In the genomic region with DNA sequence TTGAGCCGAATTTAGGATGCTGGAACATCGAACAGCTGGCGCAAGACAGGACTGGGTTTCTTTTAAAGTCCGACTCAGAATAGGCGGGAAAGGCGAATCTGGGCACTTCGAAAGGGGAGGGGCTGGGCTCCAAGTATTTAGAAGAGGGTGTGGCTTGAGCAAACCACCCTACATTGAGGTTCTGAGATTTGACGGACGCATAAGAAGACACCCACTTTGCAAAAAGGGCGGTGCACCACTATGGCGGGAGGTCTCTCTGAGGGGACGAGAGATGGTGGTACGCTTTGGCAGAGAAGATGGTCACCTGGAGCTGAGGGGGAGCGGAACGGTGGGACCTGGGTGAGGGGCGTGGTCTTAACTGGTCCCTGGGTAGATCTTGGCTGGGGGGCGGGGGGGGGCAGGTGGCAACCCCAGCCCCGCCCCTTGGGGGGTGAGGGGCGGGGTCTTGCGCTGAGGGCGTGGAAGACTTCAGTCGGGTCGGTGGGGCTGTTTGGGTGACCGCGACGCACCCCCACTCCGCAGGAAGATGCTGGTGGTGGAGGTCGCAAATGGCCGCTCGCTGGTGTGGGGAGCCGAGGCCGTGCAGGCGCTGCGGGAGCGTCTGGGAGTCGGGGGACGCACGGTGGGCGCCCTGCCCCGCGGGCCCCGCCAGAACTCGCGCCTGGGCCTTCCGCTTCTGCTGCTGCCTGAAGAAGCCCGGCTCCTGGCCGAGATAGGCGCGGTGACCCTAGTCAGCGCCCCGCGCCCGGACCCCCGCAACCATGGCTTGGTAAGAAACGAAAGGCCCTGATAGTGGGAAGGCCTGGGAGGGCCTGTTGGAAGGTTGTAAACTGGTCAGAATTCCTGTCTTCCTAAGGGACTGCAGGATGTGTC, we compare ENCODE assay signal across 8 mouse cellular contexts. TPM values are rescaled to one million over a fixed set of nuclear protein-coding genes. Genes with fewer than 3 reads are reported as not detected.
DNase-seq lines count a peak whose midpoint lies in the region; ATAC-seq lines count a peak whose summit lies in the region.

No protein-coding gene starts in this region.

- peaks cover 41% of the 10 kb centered on the region for H3K4me1 ChIP-seq in erythroblast, embryonic 14.5 days (ENCODE audit: control insufficient read depth)
- peaks cover 17% of the 10 kb centered on the region for H3K4me1 ChIP-seq in limb, embryonic 10.5 days
- peaks cover 14% of the 10 kb centered on the region for H3K4me1 ChIP-seq in midbrain, embryonic 11.5 days (ENCODE audit: control insufficient read depth, insufficient read depth, low read length)

- intact Hi-C loops in gastrocnemius, postnatal 14 days (cut with DNase I; ENCODE audit: low total_unique reads), result no loop called here

- under 1% methylated on average over 55 of the region's 55 CpGs for WGBS in limb, embryonic 10.5 days
- WGBS in midbrain, embryonic 11.5 days, result under 1% methylated on average over 51 of the region's 55 CpGs

- ATAC-seq in erythroblast, adult 5-6 weeks (replicated peaks; ENCODE audit: low FRiP score, poor library complexity, severe bottlenecking), result no peak
- peak; percentile 47 for ATAC-seq in midbrain, embryonic 11.5 days (ENCODE audit: low FRiP score)

- H3K9ac ChIP-seq in midbrain, embryonic 11.5 days (ENCODE audit: low read length), result peak overlapping the region; percentile 83

- peak; percentile 58 to 67 for DNase-seq in cerebellum, postnatal 14 days
- peak; percentile 73 for DNase-seq in gastrocnemius, postnatal 14 days
- DNase-seq in hindlimb bud, embryonic 11.5 days (ENCODE audit: extremely low spot score, low read depth, low spot score), result peak; percentile 74
- DNase-seq in limb, embryonic 10.5 days (ENCODE audit: low spot score), result peak; percentile 77
- DNase-seq in midbrain, embryonic 11.5 days (ENCODE audit: low spot score, missing footprints), result peak; percentile 97
- peak; percentile 53 for DNase-seq in right cerebral cortex, postnatal 4 days

- H3K27ac ChIP-seq in limb, embryonic 10.5 days, result peak overlapping the region; percentile 94
- peak overlapping the region; percentile 85 for H3K27ac ChIP-seq in midbrain, embryonic 11.5 days (ENCODE audit: low read depth, low read length)

- H3K4me2 ChIP-seq in midbrain, embryonic 11.5 days, result peak overlapping the region; percentile 94

- H3K36me3 ChIP-seq in erythroblast, embryonic 14.5 days (ENCODE audit: control insufficient read depth), result no peaks in the 10 kb centered on the region; the same call in 1 of the 2 replicates
- H3K36me3 ChIP-seq in limb, embryonic 10.5 days, result peaks cover 55% of the 10 kb centered on the region
- peaks cover 3% of the 10 kb centered on the region for H3K36me3 ChIP-seq in midbrain, embryonic 11.5 days (ENCODE audit: control insufficient read depth, insufficient read depth, low read length)

- no peaks in the 10 kb centered on the region for H3K9me3 ChIP-seq in erythroblast, embryonic 14.5 days (ENCODE audit: control insufficient read depth, low read length)
- H3K9me3 ChIP-seq in limb, embryonic 10.5 days (replicated peaks), result no peaks in the 10 kb centered on the region
- no peaks in the 10 kb centered on the region for H3K9me3 ChIP-seq in midbrain, embryonic 11.5 days (ENCODE audit: control insufficient read depth, low read length)

- H3K4me3 ChIP-seq in erythroblast, embryonic 14.5 days (replicated peaks), result peak overlapping the region; percentile 84
- peak overlapping the region; percentile 80 for H3K4me3 ChIP-seq in limb, embryonic 10.5 days
- peak overlapping the region; percentile 72 for H3K4me3 ChIP-seq in midbrain, embryonic 11.5 days (ENCODE audit: low read depth, low read length)

- no peaks in the 10 kb centered on the region for H3K27me3 ChIP-seq in erythroblast, embryonic 14.5 days (ENCODE audit: control insufficient read depth)
- no peaks in the 10 kb centered on the region for H3K27me3 ChIP-seq in limb, embryonic 10.5 days (ENCODE audit: low read depth, poor library complexity, severe bottlenecking)
- no peaks in the 10 kb centered on the region for H3K27me3 ChIP-seq in midbrain, embryonic 11.5 days (ENCODE audit: control insufficient read depth, insufficient read depth, low read length)

RNA-seq across cellular contexts. Expression of a gene that starts 1.0 kb away (rescaled TPM):
- 0.58 and 0.73 TPM in 2 replicates for polyA plus RNA-seq in erythroblast, embryonic 14.5 days (2012)
- total RNA-seq in erythroblast, adult 5-6 weeks (2015; ENCODE audit: low replicate concordance), result 22.8 and 27.7 TPM in 2 replicates
- total RNA-seq in erythroblast, adult 5-6 weeks (2017; ENCODE audit: low replicate concordance), result 6.1 and 8.4 TPM in 2 replicates
- total RNA-seq in gastrocnemius, postnatal 14 days (2021), result 10 to 100 TPM; 10.6 to 12.8 TPM
- 39.0 and 46.5 TPM in 2 replicates for polyA plus RNA-seq in limb, embryonic 10.5 days (2016; fragmentation: Nextera tagmentation; extraction: Ambion mirVana)
- 21.7 and 23.8 TPM in 2 replicates for polyA plus RNA-seq in midbrain, embryonic 11.5 days (2014; fragmentation: Nextera tagmentation; extraction: Ambion mirVana)

RNA-seq across cellular contexts. Expression of a gene that starts 1.6 kb away (rescaled TPM):
- polyA plus RNA-seq in erythroblast, embryonic 14.5 days (2012), result 0.70 and 1.0 TPM in 2 replicates
- 1.2 and 7.9 TPM in 2 replicates for total RNA-seq in erythroblast, adult 5-6 weeks (2015; ENCODE audit: low replicate concordance)
- total RNA-seq in erythroblast, adult 5-6 weeks (2017; ENCODE audit: low replicate concordance), result 1.3 and 3.2 TPM in 2 replicates
- total RNA-seq in gastrocnemius, postnatal 14 days (2021), result 10 to 100 TPM; 37.3 to 40.6 TPM
- 328 and 357 TPM in 2 replicates for polyA plus RNA-seq in limb, embryonic 10.5 days (2016; fragmentation: Nextera tagmentation; extraction: Ambion mirVana)
- 199 and 222 TPM in 2 replicates for polyA plus RNA-seq in midbrain, embryonic 11.5 days (2014; fragmentation: Nextera tagmentation; extraction: Ambion mirVana)

RNA-seq across cellular contexts. Expression of a gene that starts 9.5 kb away (rescaled TPM):
- 81.2 and 118 TPM in 2 replicates for polyA plus RNA-seq in erythroblast, embryonic 14.5 days (2012)
- total RNA-seq in erythroblast, adult 5-6 weeks (2015; ENCODE audit: low replicate concordance), result 418 and 419 TPM in 2 replicates
- 230 and 442 TPM in 2 replicates for total RNA-seq in erythroblast, adult 5-6 weeks (2017; ENCODE audit: low replicate concordance)
- 100 to 1,000 TPM; 561 to 608 TPM for total RNA-seq in gastrocnemius, postnatal 14 days (2021)
- 1,366 and 1,587 TPM in 2 replicates for polyA plus RNA-seq in limb, embryonic 10.5 days (2016; fragmentation: Nextera tagmentation; extraction: Ambion mirVana)
- polyA plus RNA-seq in midbrain, embryonic 11.5 days (2014; fragmentation: Nextera tagmentation; extraction: Ambion mirVana), result 1,245 and 1,271 TPM in 2 replicates

RNA-seq across cellular contexts. Expression of a gene that starts 17.0 kb away (rescaled TPM):
- 0.05 and 0.12 TPM in 2 replicates for polyA plus RNA-seq in erythroblast, embryonic 14.5 days (2012)
- 0.63 TPM in 1 of 2 replicates, not detected in the other for total RNA-seq in erythroblast, adult 5-6 weeks (2015; ENCODE audit: low replicate concordance)
- 2.1 and 3.6 TPM in 2 replicates for total RNA-seq in erythroblast, adult 5-6 weeks (2017; ENCODE audit: low replicate concordance)
- under 1 TPM; 0.64 to 0.84 TPM for total RNA-seq in gastrocnemius, postnatal 14 days (2021)
- polyA plus RNA-seq in limb, embryonic 10.5 days (2016; fragmentation: Nextera tagmentation; extraction: Ambion mirVana), result 4.2 and 5.0 TPM in 2 replicates
- 2.4 and 2.5 TPM in 2 replicates for polyA plus RNA-seq in midbrain, embryonic 11.5 days (2014; fragmentation: Nextera tagmentation; extraction: Ambion mirVana)

RNA-seq across cellular contexts. Expression of a gene that starts 25.9 kb away (rescaled TPM):
- 0.03 TPM in 1 of 2 replicates, not detected in the other for polyA plus RNA-seq in erythroblast, embryonic 14.5 days (2012)
- 44.4 and 48.7 TPM in 2 replicates for total RNA-seq in erythroblast, adult 5-6 weeks (2015; ENCODE audit: low replicate concordance)
- 10.7 and 16.3 TPM in 2 replicates for total RNA-seq in erythroblast, adult 5-6 weeks (2017; ENCODE audit: low replicate concordance)
- 1 to 10 TPM; 1.0 to 1.3 TPM for total RNA-seq in gastrocnemius, postnatal 14 days (2021)
- 0.08 and 0.13 TPM in 2 replicates for polyA plus RNA-seq in limb, embryonic 10.5 days (2016; fragmentation: Nextera tagmentation; extraction: Ambion mirVana)
- polyA plus RNA-seq in midbrain, embryonic 11.5 days (2014; fragmentation: Nextera tagmentation; extraction: Ambion mirVana), result 0.14 and 0.19 TPM in 2 replicates

Comparison
In these comparisons a context has a peak if more than half of its experiments do, and no peak if none do; other contexts are left out.
1. RNA of a gene that starts 1.0 kb away (polyA plus RNA-seq): 39.0 to 46.5 TPM in limb, embryonic 10.5 days and 21.7 to 23.8 TPM in midbrain, embryonic 11.5 days; 0.58 to 0.73 TPM in erythroblast, embryonic 14.5 days; every median in the first group is over 10 times any median in the second.
2. RNA of a gene that starts 1.6 kb away (polyA plus RNA-seq): 328 to 357 TPM in limb, embryonic 10.5 days and 199 to 222 TPM in midbrain, embryonic 11.5 days; 0.70 to 1.0 TPM in erythroblast, embryonic 14.5 days; every median in the first group is over 10 times any median in the second.
3. RNA of a gene that starts 9.5 kb away (polyA plus RNA-seq): 1,366 to 1,587 TPM in limb, embryonic 10.5 days and 1,245 to 1,271 TPM in midbrain, embryonic 11.5 days; 81.2 to 118 TPM in erythroblast, embryonic 14.5 days; every median in the first group is over 10 times any median in the second.
4. Peak in every context shown above with its lines, with median percentiles within 50 percentile points of each other: H3K4me3 ChIP-seq and DNase-seq.